Mouse (Mus musculus) heart, embryonic 15.5 days (tissue): Measurements from ENCODE around the gene Amigo2. TPM values are rescaled to one million over a fixed set of nuclear protein-coding genes. Genes with fewer than 3 reads are reported as not detected.
"Not testable (repeated sequence)": the region's sequence is repeated elsewhere in the genome, so short reads cannot be mapped to it uniquely, and the experiment has no call there.

ENCODE experiments used
- ATAC-seq: fragments of 200-750 bp; cut with Nextera tagmentation; replicated peaks from 2 replicates; pipeline ENCODE4 v1.8.0; 2017; ENCODE audit warnings: low read depth, moderate TSS enrichment; ENCODE audit not compliant: insufficient number of reproducible peaks, insufficient read depth, low FRiP score
- H3K27ac ChIP-seq: fragments of 300-500 bp; sonication (generic); 2 replicates; pipeline ENCODE4 v1.5.1; 2015; ENCODE audit warnings: mild to moderate bottlenecking, inconsistent platforms
- H3K27me3 ChIP-seq: fragments of 300-500 bp; sonication (generic); 2 replicates; pipeline ENCODE4 v1.6.1; 2015; ENCODE audit warnings: inconsistent platforms
- H3K36me3 ChIP-seq: fragments of 300-500 bp; sonication (generic); 2 replicates; pipeline ENCODE4 v1.6.1; 2015; ENCODE audit warnings: mild to moderate bottlenecking, inconsistent platforms
- H3K4me1 ChIP-seq: fragments of 300-500 bp; sonication (generic); replicated peaks from 2 replicates; pipeline ENCODE4 v1.6.1; 2015; ENCODE audit warnings: inconsistent platforms
- H3K4me2 ChIP-seq: fragments of 300-500 bp; sonication (generic); 2 replicates; pipeline ENCODE4 v1.6.1; 2015; ENCODE audit warnings: inconsistent platforms, mild to moderate bottlenecking, moderate library complexity
- H3K4me3 ChIP-seq: fragments of 300-500 bp; sonication (generic); 2 replicates; pipeline ENCODE4 v1.5.1; 2015; ENCODE audit warnings: mild to moderate bottlenecking, inconsistent platforms
- H3K9ac ChIP-seq: fragments of 300-500 bp; sonication (generic); 2 replicates; pipeline ENCODE4 v1.6.1; 2015; ENCODE audit warnings: mild to moderate bottlenecking, inconsistent platforms
- H3K9me3 ChIP-seq: fragments of 300-500 bp; sonication (generic); replicated peaks from 2 replicates; pipeline ENCODE4 v1.6.1; 2016; ENCODE audit warnings: inconsistent platforms
- WGBS: fragments of 180-500 bp; shearing (Covaris S2); methylation state at CpG from one replicate; pipeline ENCODE4 v1.1.7; 2015; ENCODE audit warnings: mixed read lengths; 5-methylcytosine and 5-hydroxymethylcytosine counted together
- polyA plus RNA-seq: library from polyadenylated mRNA; unstranded; fragments of >200 nt; fragmentation: Nextera tagmentation; extraction: Ambion mirVana; gene quantifications from 2 replicates; pipeline ENCODE4 v1.2.1, GENCODE M21; 2015

The Amigo2 gene
- polyA plus RNA-seq, 1 experiment from 2014 or later = 4.5 TPM

DNA sequence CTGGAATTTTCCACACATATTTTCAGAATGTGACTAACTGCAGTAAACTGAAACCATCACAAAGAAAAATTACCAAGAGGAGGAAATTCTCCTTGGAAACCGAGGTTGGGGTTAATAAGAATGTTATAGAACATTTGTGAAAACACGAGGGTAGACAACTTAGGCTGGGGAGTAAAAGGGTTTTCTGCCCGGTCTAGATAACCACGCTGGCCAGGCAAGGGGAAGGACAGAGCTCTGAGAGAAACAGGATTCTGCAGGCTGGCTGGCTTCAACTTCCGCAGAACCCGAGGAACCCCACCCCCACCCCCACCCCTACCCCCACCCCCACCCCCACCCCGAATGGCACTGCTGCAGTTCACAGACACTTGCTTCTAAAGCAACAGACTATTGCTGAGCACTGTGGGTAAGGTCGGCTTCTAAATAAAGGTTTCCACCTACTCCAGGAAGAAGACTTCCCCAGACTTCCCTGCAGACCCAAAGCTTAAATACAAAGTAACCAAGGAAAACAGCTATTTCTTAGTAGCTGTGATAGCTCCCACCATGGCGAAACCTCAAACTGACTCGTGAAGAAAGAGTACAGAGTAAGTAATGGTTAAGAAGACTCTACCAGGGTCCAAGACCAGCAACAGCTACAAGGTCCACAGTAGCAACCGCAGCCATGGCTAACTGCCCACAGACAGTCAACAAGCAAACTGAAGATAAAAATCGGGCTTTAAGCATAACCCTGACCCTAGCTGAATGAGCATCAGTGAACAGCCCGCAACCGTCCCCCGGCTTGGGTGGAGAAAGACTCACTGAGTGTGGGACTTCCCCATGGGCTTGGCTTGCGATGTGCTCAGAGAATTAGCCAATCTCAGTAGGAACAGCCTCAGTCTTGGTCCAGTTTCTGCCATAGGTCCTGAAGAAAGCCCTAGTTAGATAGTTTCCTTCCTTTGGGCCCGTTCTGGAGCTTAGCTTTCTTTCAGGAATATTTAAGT, 34.3 kb downstream of the Amigo2 start:
- no peak for ATAC-seq
- Histone ChIP-seq H3K27ac (no peak overlapping the region), H3K4me2 (no peak overlapping the region), H3K9ac (no peak overlapping the region), H3K9me3 (no peaks in the 10 kb centered on the region), H3K4me3 (no peak overlapping the region), H3K4me1 (no peaks in the 10 kb centered on the region), H3K36me3 (no peaks in the 10 kb centered on the region), H3K27me3 (no peaks in the 10 kb centered on the region)
- WGBS = 69% methylated on average over 17 of the region's 17 CpGs

DNA sequence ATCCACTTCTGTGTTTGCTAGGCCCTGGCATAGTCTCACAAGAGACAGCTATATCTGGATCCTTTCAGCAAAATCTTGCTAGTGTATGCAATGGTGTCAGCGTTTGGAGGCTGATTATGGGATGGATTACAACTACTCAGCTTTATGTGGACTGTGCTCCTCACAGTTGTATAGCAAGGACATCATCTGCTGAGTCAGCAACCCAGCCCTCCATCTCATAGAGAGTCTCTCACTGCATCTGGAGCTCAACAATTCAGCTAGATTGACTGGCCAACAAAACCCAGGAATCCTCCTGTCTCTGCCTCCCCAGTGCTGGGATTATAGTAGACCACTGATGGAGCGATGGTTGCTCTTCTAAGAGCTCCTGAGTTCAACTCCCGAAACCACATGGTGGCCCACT, 37.3 kb downstream of the Amigo2 start:
- not testable (repeated sequence) for H3K27me3 ChIP-seq, ATAC-seq, H3K36me3 ChIP-seq, H3K9ac ChIP-seq, H3K9me3 ChIP-seq, H3K4me1 ChIP-seq, H3K4me3 ChIP-seq, H3K27ac ChIP-seq, H3K4me2 ChIP-seq
- WGBS = 71% methylated on average over 3 of the region's 3 CpGs

DNA sequence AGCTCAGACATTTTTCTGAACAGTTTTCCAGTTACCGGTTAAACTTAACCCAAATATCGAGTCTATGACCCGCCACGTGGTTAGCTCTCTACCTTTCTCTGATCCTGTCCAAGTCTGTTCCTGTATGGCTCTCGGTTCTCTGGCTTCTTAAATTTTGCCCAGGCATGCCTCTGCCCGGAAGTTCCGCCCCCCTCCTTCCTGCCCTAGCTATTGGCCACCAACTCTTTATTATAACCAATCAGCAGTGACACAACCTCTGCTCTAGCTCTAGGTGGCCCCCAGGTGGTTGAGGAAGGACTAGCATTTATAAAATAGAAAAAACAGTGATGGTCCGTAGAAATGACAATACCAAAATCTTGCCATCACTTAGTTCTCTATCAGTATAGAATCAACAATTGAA, 40.6 kb downstream of the Amigo2 start:
- ATAC-seq = no peak
- no peak overlapping the region for H3K4me3 ChIP-seq
- no peak overlapping the region for H3K9ac ChIP-seq
- 94% methylated on average over 8 of the region's 8 CpGs for WGBS
- H3K9me3 ChIP-seq = no peaks in the 10 kb centered on the region
- no peaks in the 10 kb centered on the region for H3K36me3 ChIP-seq
- H3K4me1 ChIP-seq = no peaks in the 10 kb centered on the region
- H3K4me2 ChIP-seq = no peak overlapping the region
- H3K27ac ChIP-seq = no peak overlapping the region
- H3K27me3 ChIP-seq = no peaks in the 10 kb centered on the region

DNA sequence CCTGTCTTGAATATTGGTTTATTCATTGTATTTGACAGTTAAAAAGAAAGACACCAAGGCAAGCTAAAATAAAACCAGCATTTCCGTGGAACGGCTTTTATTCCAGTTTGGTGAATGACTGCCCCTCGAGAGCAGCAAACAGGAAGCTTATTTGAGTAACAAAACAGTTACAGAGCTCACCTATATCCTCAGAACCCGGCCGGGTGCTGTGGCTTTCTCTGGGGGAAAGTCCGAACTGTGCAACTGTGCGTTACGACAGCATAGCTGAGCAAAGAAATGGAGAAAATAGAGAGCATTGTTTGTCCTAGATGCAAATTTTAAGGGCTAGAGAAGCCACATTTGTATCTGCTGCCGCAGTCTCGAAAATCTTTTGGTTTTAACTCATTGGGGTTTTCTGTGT, 41.3 kb downstream of the Amigo2 start:
- no peak overlapping the region for H3K4me3 ChIP-seq

GRCm38 (mm10) chr15:97204889-97205288, 42.2 kb downstream of the Amigo2 start:
- ATAC-seq = no peak
- no peak overlapping the region for H3K27ac ChIP-seq
- no peaks in the 10 kb centered on the region for H3K4me1 ChIP-seq
- 73% methylated on average over 3 of the region's 3 CpGs for WGBS
- no peak overlapping the region for H3K4me2 ChIP-seq
- no peaks in the 10 kb centered on the region for H3K27me3 ChIP-seq
- no peak overlapping the region for H3K9ac ChIP-seq
- no peaks in the 10 kb centered on the region for H3K9me3 ChIP-seq
- H3K4me3 ChIP-seq = no peak overlapping the region
- no peaks in the 10 kb centered on the region for H3K36me3 ChIP-seq

More for the DNA sequence above, 41.3 kb downstream of the Amigo2 start:
- Histone ChIP-seq H3K36me3 (no peaks in the 10 kb centered on the region), H3K27ac (no peak overlapping the region), H3K9ac (no peak overlapping the region), H3K4me1 (no peaks in the 10 kb centered on the region), H3K9me3 (no peaks in the 10 kb centered on the region), H3K27me3 (no peaks in the 10 kb centered on the region), H3K4me2 (no peak overlapping the region)
- 85% methylated on average over 10 of the region's 10 CpGs for WGBS
- no peak for ATAC-seq

DNA sequence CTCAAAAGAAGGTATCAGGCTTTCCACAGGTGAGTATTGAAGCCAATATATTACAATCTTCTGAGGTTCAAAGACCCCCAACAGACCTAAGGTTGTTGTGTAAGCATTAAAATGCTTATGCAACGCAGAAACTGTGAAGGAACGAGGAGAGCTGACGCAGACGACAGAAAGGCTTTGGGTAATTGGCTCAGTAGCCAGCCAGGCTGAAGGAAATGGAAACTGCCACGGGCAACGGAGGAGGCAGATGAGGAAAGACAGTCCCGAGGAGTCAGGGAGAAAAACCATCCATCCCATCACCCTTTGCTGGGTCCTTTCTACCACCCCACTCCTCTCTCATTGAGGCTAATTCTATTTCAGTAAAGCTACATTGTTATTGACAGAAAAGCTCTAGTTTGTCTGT, 50.4 kb downstream of the Amigo2 start:
- Histone ChIP-seq H3K27me3 (no peaks in the 10 kb centered on the region), H3K4me2 (no peak overlapping the region), H3K4me3 (no peak overlapping the region), H3K27ac (no peak overlapping the region), H3K9ac (no peak overlapping the region), H3K4me1 (no peaks in the 10 kb centered on the region), H3K36me3 (no peaks in the 10 kb centered on the region), H3K9me3 (no peaks in the 10 kb centered on the region)
- ATAC-seq = no peak
- 71% methylated on average over 7 of the region's 7 CpGs for WGBS

GRCm38 (mm10) chr15:97195628-97196027, 51.5 kb downstream of the Amigo2 start:
- 0% methylated on average over 1 of the region's 1 CpGs for WGBS
- ATAC-seq = no peak
- H3K9me3 ChIP-seq = no peaks in the 10 kb centered on the region

More at GRCm38 (mm10) chr15:97195628-97196027, 51.5 kb downstream of the Amigo2 start:
- no peaks in the 10 kb centered on the region for H3K4me1 ChIP-seq
- no peaks in the 10 kb centered on the region for H3K36me3 ChIP-seq
- no peak overlapping the region for H3K27ac ChIP-seq
- H3K4me3 ChIP-seq = no peak overlapping the region
- H3K27me3 ChIP-seq = no peaks in the 10 kb centered on the region
- H3K4me2 ChIP-seq = no peak overlapping the region
- H3K9ac ChIP-seq = no peak overlapping the region

Other genes starting within 250 kb of the Amigo2 start
- gene Slc38a4, start 191.3 kb downstream of the Amigo2 start, polyA plus RNA-seq = 94.8 and 103 TPM in 2 replicates
- 1.9 and 2.5 TPM in 2 replicates for gene Pced1b, start 180 bp downstream of the Amigo2 start, polyA plus RNA-seq